8 mouse cellular contexts compared by ENCODE assay signal in the genomic region with DNA sequence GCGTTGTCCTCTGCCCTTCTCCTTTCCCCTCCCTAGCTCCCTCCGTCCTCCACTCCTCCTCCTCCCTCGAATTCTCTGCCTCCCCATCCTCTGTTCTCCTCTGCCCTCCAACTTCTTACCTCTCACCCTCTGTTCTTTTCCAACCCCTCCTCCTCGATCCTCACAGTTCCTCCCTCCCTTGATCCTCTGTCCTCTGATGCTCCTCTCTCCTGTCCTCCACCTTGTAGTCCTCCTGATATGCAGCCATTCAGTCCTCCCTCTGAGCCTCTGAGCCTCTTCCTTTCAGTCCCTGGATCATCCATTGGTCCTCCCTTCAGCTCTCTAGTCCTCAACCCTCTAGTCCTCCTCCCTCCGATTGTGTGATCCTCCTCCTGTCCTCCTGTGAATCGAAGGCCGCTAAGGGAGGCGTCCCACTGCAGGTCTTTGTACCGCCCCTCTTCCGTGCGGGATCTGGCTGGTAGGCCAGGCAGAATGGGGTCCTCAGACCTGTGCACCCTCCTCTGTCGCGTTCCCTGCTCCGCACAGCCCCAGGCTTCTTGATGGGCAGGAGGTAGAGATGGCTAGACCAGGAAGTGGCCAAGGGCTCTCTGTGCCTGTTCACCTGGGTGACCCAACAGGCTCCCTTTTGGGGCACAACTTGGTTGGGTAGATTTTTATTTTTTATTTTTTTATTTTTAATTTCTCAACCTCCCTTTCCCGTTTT. TPM values are rescaled to one million over a fixed set of nuclear protein-coding genes. Genes with fewer than 3 reads are reported as not detected.
DNase-seq lines count a peak whose midpoint lies in the region; ATAC-seq and TF ChIP-seq lines count a peak whose summit lies in the region.

No protein-coding gene starts in this region.

- 4% methylated on average over 15 of the region's 15 CpGs for WGBS in lung, postnatal 0 days
- WGBS in heart, postnatal 0 days: 5% methylated on average over 15 of the region's 15 CpGs
- WGBS in midbrain, embryonic 11.5 days: 8% methylated on average over 15 of the region's 15 CpGs

- DNase-seq in CD4-positive, CD25-positive, alpha-beta regulatory T cell, adult 2 months (ENCODE audit: low read depth, low spot score): peak; percentile 30
- no peak for DNase-seq in lung, postnatal 0 days (ENCODE audit: low spot score)
- no peak for DNase-seq in lung, postnatal 4 days
- no peak for DNase-seq in heart, postnatal 0 days (ENCODE audit: low spot score)
- DNase-seq in midbrain, embryonic 11.5 days (ENCODE audit: low spot score, missing footprints): peak; percentile 87
- DNase-seq in spleen, postnatal 36 days (ENCODE audit: low spot score in 2 of 2): no peak
- no peak for DNase-seq in urinary bladder, postnatal 4 days (ENCODE audit: low spot score in 2 of 2)

- peak overlapping the region; percentile 59 for H3K9ac ChIP-seq in lung, postnatal 0 days (replicated peaks; ENCODE audit: low read depth)
- H3K9ac ChIP-seq in heart, postnatal 0 days (replicated peaks; ENCODE audit: low read depth, low read length): peak overlapping the region; percentile 74
- H3K9ac ChIP-seq in midbrain, embryonic 11.5 days (ENCODE audit: low read length): peak overlapping the region; percentile 77

- 0 out of 2 replicates have a peak, but pooled peaks cover 4% of the 10 kb centered on the region for H3K36me3 ChIP-seq in lung, postnatal 0 days (ENCODE audit: insufficient read depth, low read length)
- H3K36me3 ChIP-seq in heart, postnatal 0 days (replicated peaks; ENCODE audit: control insufficient read depth, insufficient read depth, low read length): peaks cover 7% of the 10 kb centered on the region; the same call in 1 of the 2 replicates
- no peaks in the 10 kb centered on the region for H3K36me3 ChIP-seq in midbrain, embryonic 11.5 days (ENCODE audit: control insufficient read depth, insufficient read depth, low read length)

- H3K27ac ChIP-seq in lung, postnatal 0 days (ENCODE audit: low read length): peak overlapping the region; percentile 68
- peak overlapping the region; percentile 78 for H3K27ac ChIP-seq in heart, postnatal 0 days (ENCODE audit: low read depth)
- H3K27ac ChIP-seq in midbrain, embryonic 11.5 days (ENCODE audit: low read depth, low read length): peak overlapping the region; percentile 40; the same call in 1 of the 2 replicates

- peaks cover 3% of the 10 kb centered on the region; the same call in 1 of the 2 replicates for H3K4me1 ChIP-seq in lung, postnatal 0 days (ENCODE audit: insufficient read depth, low read depth, low read length)
- 0 out of 2 replicates have a peak, but pooled peaks cover 9% of the 10 kb centered on the region for H3K4me1 ChIP-seq in heart, postnatal 0 days (ENCODE audit: control insufficient read depth, insufficient read depth)
- H3K4me1 ChIP-seq in midbrain, embryonic 11.5 days (ENCODE audit: control insufficient read depth, insufficient read depth, low read length): peaks cover 13% of the 10 kb centered on the region

- TF ChIP-seq EP300 in lung, postnatal 0 days (IDR thresholded peaks at IDR 0.05): no peak
- no peak for TF ChIP-seq EP300 in heart, postnatal 0 days (IDR thresholded peaks at IDR 0.05; ENCODE audit: low read depth)

- TF ChIP-seq CTCF in lung, postnatal 0 days (IDR thresholded peaks at IDR 0.05): no peak
- TF ChIP-seq CTCF in heart, postnatal 0 days (IDR thresholded peaks at IDR 0.05; ENCODE audit: low read depth): no peak

- H3K4me3 ChIP-seq in lung, postnatal 0 days (ENCODE audit: low read depth, low read length): peak overlapping the region; percentile 68
- H3K4me3 ChIP-seq in heart, postnatal 0 days (ENCODE audit: low read depth, low read length): peak overlapping the region; percentile 69
- H3K4me3 ChIP-seq in midbrain, embryonic 11.5 days (ENCODE audit: low read depth, low read length): peak overlapping the region; percentile 71

- peak overlapping the region; percentile 77 for H3K4me2 ChIP-seq in lung, postnatal 0 days (replicated peaks; ENCODE audit: low read depth, low read length)
- H3K4me2 ChIP-seq in heart, postnatal 0 days (ENCODE audit: low read depth, low read length): peak overlapping the region; percentile 75
- H3K4me2 ChIP-seq in midbrain, embryonic 11.5 days: peak overlapping the region; percentile 45

- no peak for ATAC-seq in CD4-positive, CD25-positive, alpha-beta regulatory T cell, adult 4 months
- ATAC-seq in lung, postnatal 0 days: no peak
- no peak for ATAC-seq in heart, postnatal 0 days (ENCODE audit: insufficient read depth, low read depth)
- no peak; the same call in 1 of the 2 replicates for ATAC-seq in midbrain, embryonic 11.5 days (ENCODE audit: low FRiP score)

- no peaks in the 10 kb centered on the region for H3K9me3 ChIP-seq in lung, postnatal 0 days (ENCODE audit: low read length)
- no peaks in the 10 kb centered on the region for H3K9me3 ChIP-seq in heart, postnatal 0 days (replicated peaks; ENCODE audit: control insufficient read depth, low read length)
- no peaks in the 10 kb centered on the region for H3K9me3 ChIP-seq in midbrain, embryonic 11.5 days (ENCODE audit: control insufficient read depth, low read length)

- no peaks in the 10 kb centered on the region for H3K27me3 ChIP-seq in lung, postnatal 0 days (replicated peaks; ENCODE audit: insufficient read depth, low read length)
- no peaks in the 10 kb centered on the region for H3K27me3 ChIP-seq in heart, postnatal 0 days (ENCODE audit: control insufficient read depth, insufficient read depth, low read length)
- H3K27me3 ChIP-seq in midbrain, embryonic 11.5 days (ENCODE audit: control insufficient read depth, insufficient read depth, low read length): no peaks in the 10 kb centered on the region

RNA-seq across cellular contexts. Expression of a gene that starts 0.7 kb away (rescaled TPM):
- 1 to 10 TPM; 3.6 TPM for polyA plus RNA-seq in CD4-positive, CD25-positive, alpha-beta regulatory T cell, adult 4 months (2017; shearing (Covaris generic))
- polyA plus RNA-seq in lung, postnatal 0 days (2015; fragmentation: Nextera tagmentation; extraction: Ambion mirVana): 4.5 and 4.9 TPM in 2 replicates
- 4.1 and 7.1 TPM in 2 replicates for total RNA-seq in heart, postnatal 0 days (2014; rRNA removed; ENCODE audit: low replicate concordance)
- 5.1 and 5.9 TPM in 2 replicates for polyA plus RNA-seq in heart, postnatal 0 days (2015; fragmentation: Nextera tagmentation; extraction: Ambion mirVana)
- polyA plus RNA-seq in midbrain, embryonic 11.5 days (2014; fragmentation: Nextera tagmentation; extraction: Ambion mirVana): 10.3 and 11.1 TPM in 2 replicates

RNA-seq across cellular contexts. Expression of a gene that starts 0.8 kb away (rescaled TPM):
- polyA plus RNA-seq in CD4-positive, CD25-positive, alpha-beta regulatory T cell, adult 4 months (2017; shearing (Covaris generic)): not detected
- polyA plus RNA-seq in lung, postnatal 0 days (2015; fragmentation: Nextera tagmentation; extraction: Ambion mirVana): 0.14 and 0.23 TPM in 2 replicates
- 1.7 and 12.7 TPM in 2 replicates for total RNA-seq in heart, postnatal 0 days (2014; rRNA removed; ENCODE audit: low replicate concordance)
- polyA plus RNA-seq in heart, postnatal 0 days (2015; fragmentation: Nextera tagmentation; extraction: Ambion mirVana): 0.40 and 0.70 TPM in 2 replicates
- polyA plus RNA-seq in midbrain, embryonic 11.5 days (2014; fragmentation: Nextera tagmentation; extraction: Ambion mirVana): 4.3 and 5.8 TPM in 2 replicates

Comparison
In these comparisons a context has a peak if more than half of its experiments do, and no peak if none do; other contexts are left out.
1. DNase-seq: peak in CD4-positive, CD25-positive, alpha-beta regulatory T cell, adult 2 months (single experiment) and midbrain, embryonic 11.5 days (single experiment); none in lung, postnatal 0 days (single experiment), lung, postnatal 4 days (0 of 2), heart, postnatal 0 days (single experiment), spleen, postnatal 36 days (0 of 2) and urinary bladder, postnatal 4 days (0 of 2).
2. Peak in every context shown above with its lines, with median percentiles within 50 percentile points of each other: H3K27ac ChIP-seq, H3K4me2 ChIP-seq, H3K4me3 ChIP-seq and H3K9ac ChIP-seq.